Mouse (Mus musculus): Measurements from ENCODE around the gene Sorbs1.

The Sorbs1 gene

GRCm38 (mm10) chr19:40436465-40437200 lies 76.9 kb downstream of the Sorbs1 start:
- no peak for DNase-seq (ENCODE audit: low spot score)

DNA sequence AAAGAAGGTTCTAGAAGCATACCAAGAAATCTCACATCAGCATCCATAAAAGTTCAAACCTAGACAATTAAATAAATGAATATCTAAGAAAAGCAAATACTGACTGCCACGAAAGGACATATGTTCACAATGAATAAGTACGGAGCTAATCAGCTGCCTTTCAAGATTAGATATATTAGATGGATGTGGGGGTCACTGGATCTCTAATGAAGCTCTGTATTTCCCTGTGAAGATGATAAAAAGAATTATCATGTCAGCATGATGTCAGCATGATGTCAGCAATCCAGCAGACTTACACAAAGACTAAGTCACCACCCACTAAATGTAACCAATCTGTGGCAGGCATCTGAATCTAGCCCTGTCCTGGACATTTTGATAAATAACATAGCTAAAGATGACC lies 77.8 kb downstream of the Sorbs1 start:
- DNase-seq (ENCODE audit: low spot score): no peak

- DNase-seq (ENCODE audit: low spot score): no peak
These were observed 78.5 kb downstream of the Sorbs1 start for GRCm38 (mm10) chr19:40435045-40435444.

DNA sequence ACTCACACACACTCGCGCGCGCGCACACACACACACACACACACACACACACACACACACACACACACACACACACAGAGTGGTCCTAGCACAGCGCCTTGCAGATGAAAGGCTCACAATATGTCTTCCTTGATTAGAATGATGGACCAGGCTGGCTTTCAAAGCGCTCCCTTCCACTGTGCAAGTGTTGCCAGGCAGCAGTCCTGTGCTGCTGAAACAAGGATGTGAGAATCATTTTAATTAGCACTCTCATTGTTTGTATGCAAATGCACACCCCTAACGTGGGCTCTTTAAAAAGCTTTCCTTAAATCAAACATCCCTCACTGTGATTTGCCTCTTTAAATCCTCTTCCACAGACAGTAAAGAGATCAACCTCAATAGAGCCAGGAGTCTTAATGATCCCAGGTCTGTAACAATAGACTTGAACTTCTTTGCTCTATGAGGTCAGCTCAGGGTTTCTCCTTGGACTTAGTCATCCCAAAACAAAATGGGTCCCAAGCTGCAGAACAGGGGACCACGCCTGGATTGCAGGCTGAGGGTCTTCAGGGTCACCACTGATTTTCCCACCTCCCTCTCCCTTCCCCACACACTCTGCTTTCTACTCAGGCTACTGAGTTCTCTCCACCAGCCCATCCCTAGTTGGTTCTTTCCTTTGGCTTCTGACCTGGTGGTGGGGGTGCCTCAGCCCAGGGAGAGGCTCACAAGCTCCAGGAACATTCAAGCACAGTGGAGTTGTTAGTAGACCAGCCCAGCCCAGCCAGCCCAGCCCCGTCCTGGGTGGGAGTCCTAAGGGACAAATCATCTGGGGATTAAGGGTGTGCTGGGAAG lies 79.3 kb downstream of the Sorbs1 start:
- DNase-seq (ENCODE audit: low spot score): no peak

- no peak for DNase-seq (ENCODE audit: low spot score)
These were observed 80.2 kb downstream of the Sorbs1 start for GRCm38 (mm10) chr19:40433316-40433912.

DNA sequence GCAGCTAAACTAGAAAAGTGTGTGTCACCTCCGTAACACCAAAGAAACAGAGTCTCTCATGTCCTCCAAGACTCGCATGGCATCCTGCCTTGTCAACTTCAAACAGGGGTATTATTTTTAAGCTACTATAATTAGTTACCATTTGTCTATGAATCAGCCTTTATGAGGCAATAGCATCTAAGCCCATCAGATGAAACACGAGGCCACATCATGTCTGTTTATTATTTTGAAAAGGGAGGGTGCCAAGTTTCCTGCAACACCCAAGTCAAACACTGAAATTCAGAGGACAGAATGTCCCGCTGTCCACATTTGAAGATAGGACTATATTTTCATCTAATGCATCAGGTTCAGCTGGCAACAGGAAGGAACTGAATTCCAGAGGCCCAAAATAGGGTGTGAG lies 81.6 kb downstream of the Sorbs1 start:
- DNase-seq (ENCODE audit: low spot score): no peak

- no peak for DNase-seq (ENCODE audit: low spot score)
These were observed 84.0 kb downstream of the Sorbs1 start for GRCm38 (mm10) chr19:40429572-40429971.

DNA sequence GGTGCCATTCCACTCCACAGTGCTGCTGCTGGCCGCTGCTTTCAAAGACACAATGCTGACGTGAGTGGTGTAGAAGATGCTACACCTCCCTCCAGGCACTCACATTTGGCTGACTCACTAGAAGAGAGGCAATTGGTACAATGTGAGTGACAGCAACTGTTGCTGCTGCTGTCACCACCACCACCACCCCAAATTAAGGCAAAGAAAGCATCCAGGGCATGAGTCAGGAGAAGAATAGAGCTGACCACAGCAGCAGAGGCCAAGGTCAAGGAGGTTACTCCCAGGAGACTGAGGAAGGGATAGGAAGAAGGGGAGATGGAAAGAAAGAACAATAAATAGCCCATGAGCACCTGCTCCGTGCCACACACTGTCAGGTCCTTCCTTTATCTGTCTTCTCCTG lies 84.4 kb downstream of the Sorbs1 start:
- no peak for DNase-seq (ENCODE audit: low spot score)

GRCm38 (mm10) chr19:40426103-40426960 lies 87.2 kb downstream of the Sorbs1 start:
- no peak for DNase-seq (ENCODE audit: low spot score)

GRCm38 (mm10) chr19:40425326-40425725 lies 88.3 kb downstream of the Sorbs1 start:
- DNase-seq (ENCODE audit: low spot score): no peak

- no peak for DNase-seq (ENCODE audit: low spot score)
These were observed 92.5 kb downstream of the Sorbs1 start for GRCm38 (mm10) chr19:40421037-40421436.

GRCm38 (mm10) chr19:40419315-40419714 lies 94.3 kb downstream of the Sorbs1 start:
- DNase-seq (ENCODE audit: low spot score): no peak

DNA sequence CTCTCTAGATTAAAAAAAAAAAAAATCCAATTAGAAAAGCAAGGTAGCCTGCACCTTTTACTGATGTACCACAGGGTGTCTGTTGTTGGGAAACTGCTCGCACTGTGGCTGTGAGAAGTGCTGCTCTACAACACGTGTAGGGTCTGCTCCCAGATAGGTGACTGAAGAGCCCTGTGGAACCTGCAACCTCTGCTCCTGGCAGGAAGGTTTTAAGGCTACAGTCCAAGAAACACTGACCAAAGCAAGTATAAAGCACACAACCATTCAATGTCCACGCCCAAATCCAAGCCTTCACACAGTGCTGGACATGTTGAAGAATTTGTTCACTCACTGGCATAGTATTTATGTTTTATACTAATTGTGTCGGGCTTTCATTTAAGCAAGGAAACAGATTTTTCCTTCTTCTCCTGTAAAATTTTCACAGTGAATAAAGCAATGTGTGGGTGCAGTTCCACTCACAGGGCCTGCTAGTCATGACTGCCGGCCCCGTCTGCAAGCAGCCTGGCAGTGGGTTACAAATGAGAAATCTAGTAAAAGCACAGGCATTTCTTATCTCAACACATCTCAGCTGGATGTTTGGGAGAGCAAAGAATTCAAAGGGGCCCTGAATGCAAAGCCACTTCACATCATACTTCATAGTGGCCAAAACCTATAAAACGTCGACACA lies 96.3 kb downstream of the Sorbs1 start:
- no peak for DNase-seq (ENCODE audit: low spot score)

GRCm38 (mm10) chr19:40415725-40416124 lies 97.9 kb downstream of the Sorbs1 start:
- no peak for DNase-seq (ENCODE audit: low spot score)

GRCm38 (mm10) chr19:40414798-40415475 lies 98.6 kb downstream of the Sorbs1 start:
- DNase-seq (ENCODE audit: low spot score): no peak

DNA sequence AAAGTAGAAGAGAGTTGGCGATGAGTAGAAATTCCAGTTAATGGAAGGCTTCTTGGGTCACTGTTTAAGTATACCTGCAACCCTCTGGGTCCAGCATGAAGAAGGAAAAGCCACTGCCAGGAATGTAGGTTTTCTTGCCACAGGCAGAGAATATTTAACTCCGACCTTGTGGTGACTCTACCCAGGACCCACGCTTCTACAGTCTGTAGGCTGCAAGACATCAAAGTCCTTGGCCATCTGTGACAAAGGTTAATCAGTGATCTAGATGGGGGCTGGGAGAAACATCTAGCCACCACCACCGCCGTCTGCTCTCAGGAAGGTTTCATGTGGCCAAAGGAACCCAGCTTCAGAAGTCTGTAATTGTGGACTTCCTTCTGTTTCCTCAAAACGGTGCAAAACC lies 99.2 kb downstream of the Sorbs1 start:
- DNase-seq (ENCODE audit: low spot score): no peak

DNA sequence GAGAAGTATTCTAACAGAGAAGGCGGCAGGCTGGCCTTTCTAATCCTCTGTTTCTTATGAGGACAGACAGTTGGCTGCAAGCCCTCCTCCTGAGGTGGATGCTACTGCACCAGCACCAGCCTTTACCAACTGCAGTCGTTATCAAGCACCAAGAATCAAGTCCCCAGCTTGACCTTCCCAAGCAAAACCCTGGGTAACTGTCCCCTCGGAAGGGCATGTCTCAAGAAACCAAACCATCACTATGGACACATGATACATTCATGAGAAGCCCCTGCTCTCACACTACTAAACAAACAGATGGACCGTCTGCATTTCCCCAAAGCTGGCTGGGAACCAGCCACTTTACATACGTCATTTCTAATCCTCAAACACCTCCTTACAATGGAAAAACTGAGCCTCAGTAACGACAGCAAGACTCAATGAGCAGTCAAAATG lies 102.2 kb downstream of the Sorbs1 start:
- DNase-seq (ENCODE audit: low spot score): no peak

DNA sequence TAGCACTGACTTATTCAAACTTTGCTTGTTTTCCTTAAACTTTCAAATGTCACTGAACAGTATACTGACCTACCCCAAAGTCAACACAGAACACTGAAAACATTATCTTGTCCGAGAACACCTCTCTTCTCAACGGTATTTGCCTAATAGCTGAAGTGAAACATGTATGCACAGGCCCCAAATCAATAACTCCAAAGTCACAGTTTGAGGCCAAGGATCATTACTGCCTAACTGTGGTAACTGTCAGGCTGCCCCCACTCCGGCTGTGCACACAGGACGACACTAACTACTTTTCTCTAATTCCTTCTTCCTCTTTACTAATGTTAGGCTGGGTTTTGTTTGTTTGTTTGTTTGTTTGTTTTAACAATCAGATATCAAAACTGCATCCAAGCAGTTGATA lies 103.1 kb downstream of the Sorbs1 start:
- DNase-seq (ENCODE audit: low spot score): no peak

DNA sequence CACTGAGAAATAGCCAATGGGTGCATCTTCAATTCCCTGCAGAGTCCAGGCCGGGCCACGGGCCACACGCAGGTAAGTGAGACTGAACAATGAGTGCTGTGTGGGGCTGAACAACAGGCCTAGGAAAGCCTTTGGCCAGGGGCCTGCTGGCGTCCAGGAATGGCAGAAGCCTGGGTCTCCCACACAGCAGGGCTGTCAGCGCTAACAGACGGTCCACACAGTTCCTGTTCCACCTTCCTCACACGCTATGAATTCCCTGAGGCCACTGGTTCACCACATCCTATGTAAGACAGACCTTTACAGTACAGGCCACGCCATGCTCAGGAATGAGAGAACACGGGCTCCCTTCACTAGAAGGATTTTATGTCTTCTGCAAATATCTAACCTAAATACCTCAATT lies 103.5 kb downstream of the Sorbs1 start:
- DNase-seq (ENCODE audit: low spot score): no peak

GRCm38 (mm10) chr19:40409500-40410035 lies 104.0 kb downstream of the Sorbs1 start:
- no peak for DNase-seq (ENCODE audit: low spot score)

DNA sequence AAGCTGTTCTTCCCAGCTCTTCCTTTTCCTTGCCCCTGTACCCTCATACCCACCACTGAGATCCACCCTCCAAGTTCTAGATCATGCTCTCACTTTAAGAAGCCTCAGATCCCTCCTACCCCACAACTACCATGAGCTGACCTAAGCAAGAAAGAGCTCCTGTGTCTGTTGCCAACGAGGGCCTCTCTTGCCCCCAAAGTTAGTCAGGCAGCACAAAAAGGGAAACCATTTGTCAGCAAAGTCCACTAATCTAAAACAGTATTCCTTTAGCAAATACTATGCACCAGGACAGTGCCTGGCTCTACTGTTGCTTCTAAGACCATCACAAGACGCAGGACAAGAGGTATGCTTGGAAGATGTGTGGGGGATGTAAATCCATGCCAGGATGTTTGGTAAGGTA lies 106.4 kb downstream of the Sorbs1 start:
- DNase-seq (ENCODE audit: low spot score): no peak
